Mouse (Mus musculus): ENCODE measurements around the gene M1ap. TPM values are rescaled to one million over a fixed set of nuclear protein-coding genes. Genes with fewer than 3 reads are reported as not detected.
A peak's percentile ranks its signal among the peaks of the same experiment; 100 is the strongest.

The M1ap gene
- polyA plus RNA-seq, 1 experiment from 2014 or later: 0.47 TPM

- 83% methylated on average over 28 of the region's 28 CpGs for WGBS
- Histone ChIP-seq H3K4me1 (replicated peaks; ENCODE audit: control insufficient read depth, insufficient read depth, low read length) (no peaks in the 10 kb centered on the region), H3K4me3 (ENCODE audit: low read depth, low read length) (no peak overlapping the region), H3K9ac (ENCODE audit: low read length) (no peak overlapping the region), H3K27me3 (replicated peaks; ENCODE audit: control insufficient read depth, insufficient read depth, low read length) (no peaks in the 10 kb centered on the region), H3K9me3 (ENCODE audit: control insufficient read depth, low read length) (no peaks in the 10 kb centered on the region), H3K36me3 (ENCODE audit: control insufficient read depth, insufficient read depth, low read length) (no peaks in the 10 kb centered on the region), H3K27ac (ENCODE audit: low read depth) (no peak overlapping the region), H3K4me2 (ENCODE audit: low read length) (no peak overlapping the region)
- DNase-seq (ENCODE audit: low spot score) (no peak), ATAC-seq (replicated peaks; ENCODE audit: low FRiP score, low TSS enrichment, low read depth) (no peak)
Observed at GRCm38 (mm10) chr6:82913336-82914247, 33.1 kb upstream of the M1ap start.

- Histone ChIP-seq H3K36me3 (ENCODE audit: control insufficient read depth, insufficient read depth, low read length) (no peaks in the 10 kb centered on the region), H3K27me3 (replicated peaks; ENCODE audit: control insufficient read depth, insufficient read depth, low read length) (no peaks in the 10 kb centered on the region), H3K9me3 (ENCODE audit: control insufficient read depth, low read length) (no peaks in the 10 kb centered on the region), H3K27ac (ENCODE audit: low read depth) (no peak overlapping the region), H3K4me3 (ENCODE audit: low read depth, low read length) (no peak overlapping the region), H3K9ac (ENCODE audit: low read length) (no peak overlapping the region), H3K4me1 (replicated peaks; ENCODE audit: control insufficient read depth, insufficient read depth, low read length) (no peaks in the 10 kb centered on the region), H3K4me2 (ENCODE audit: low read length) (no peak overlapping the region)
- WGBS: 28% methylated on average over 3 of the region's 3 CpGs
- ATAC-seq (replicated peaks; ENCODE audit: low FRiP score, low TSS enrichment, low read depth): no peak
- peak; percentile 74 for DNase-seq (ENCODE audit: low spot score)
Observed at GRCm38 (mm10) chr6:82915889-82916288, 30.8 kb upstream of the M1ap start.

- Histone ChIP-seq H3K9ac (ENCODE audit: low read length) (no peak overlapping the region), H3K27ac (ENCODE audit: low read depth) (no peak overlapping the region), H3K4me3 (ENCODE audit: low read depth, low read length) (no peak overlapping the region), H3K4me1 (replicated peaks; ENCODE audit: control insufficient read depth, insufficient read depth, low read length) (no peaks in the 10 kb centered on the region), H3K4me2 (ENCODE audit: low read length) (no peak overlapping the region), H3K9me3 (ENCODE audit: control insufficient read depth, low read length) (no peaks in the 10 kb centered on the region), H3K36me3 (ENCODE audit: control insufficient read depth, insufficient read depth, low read length) (no peaks in the 10 kb centered on the region), H3K27me3 (replicated peaks; ENCODE audit: control insufficient read depth, insufficient read depth, low read length) (no peaks in the 10 kb centered on the region)
- DNase-seq (ENCODE audit: low spot score) (no peak), ATAC-seq (replicated peaks; ENCODE audit: low FRiP score, low TSS enrichment, low read depth) (no peak)
- 91% methylated on average over 4 of the region's 4 CpGs for WGBS
Observed at GRCm38 (mm10) chr6:82916459-82916858, 30.2 kb upstream of the M1ap start.

GRCm38 (mm10) chr6:82917076-82917777 lies 29.5 kb upstream of the M1ap start:
- H3K4me3 ChIP-seq (ENCODE audit: low read depth, low read length): no peak overlapping the region
- no peaks in the 10 kb centered on the region for H3K36me3 ChIP-seq (ENCODE audit: control insufficient read depth, insufficient read depth, low read length)
- H3K4me2 ChIP-seq (ENCODE audit: low read length): no peak overlapping the region
- ATAC-seq (replicated peaks; ENCODE audit: low FRiP score, low TSS enrichment, low read depth) (0 out of 2 replicates have a peak, but pooled peaks have one; percentile 4), DNase-seq (ENCODE audit: low spot score) (no peak)
- 76% methylated on average over 26 of the region's 26 CpGs for WGBS
- no peaks in the 10 kb centered on the region for H3K4me1 ChIP-seq (replicated peaks; ENCODE audit: control insufficient read depth, insufficient read depth, low read length)
- H3K9ac ChIP-seq (ENCODE audit: low read length): no peak overlapping the region
- no peaks in the 10 kb centered on the region for H3K9me3 ChIP-seq (ENCODE audit: control insufficient read depth, low read length)
- H3K27me3 ChIP-seq (replicated peaks; ENCODE audit: control insufficient read depth, insufficient read depth, low read length): no peaks in the 10 kb centered on the region
- no peak overlapping the region for H3K27ac ChIP-seq (ENCODE audit: low read depth)

- Histone ChIP-seq H3K27ac (ENCODE audit: low read depth) (no peak overlapping the region), H3K9me3 (ENCODE audit: control insufficient read depth, low read length) (no peaks in the 10 kb centered on the region), H3K27me3 (replicated peaks; ENCODE audit: control insufficient read depth, insufficient read depth, low read length) (no peaks in the 10 kb centered on the region), H3K36me3 (ENCODE audit: control insufficient read depth, insufficient read depth, low read length) (no peaks in the 10 kb centered on the region), H3K4me1 (replicated peaks; ENCODE audit: control insufficient read depth, insufficient read depth, low read length) (no peaks in the 10 kb centered on the region), H3K9ac (ENCODE audit: low read length) (no peak overlapping the region), H3K4me3 (ENCODE audit: low read depth, low read length) (no peak overlapping the region), H3K4me2 (ENCODE audit: low read length) (no peak overlapping the region)
- DNase-seq (ENCODE audit: low spot score): peak; percentile 75
- 16% methylated on average over 8 of the region's 8 CpGs for WGBS
- ATAC-seq (replicated peaks; ENCODE audit: low FRiP score, low TSS enrichment, low read depth): peak; percentile 60; the same call in 1 of the 2 replicates
Observed at GRCm38 (mm10) chr6:82917778-82918129, 28.9 kb upstream of the M1ap start.

GRCm38 (mm10) chr6:82918371-82918770 lies 28.3 kb upstream of the M1ap start:
- Histone ChIP-seq H3K27ac (ENCODE audit: low read depth) (no peak overlapping the region), H3K9ac (ENCODE audit: low read length) (no peak overlapping the region), H3K27me3 (replicated peaks; ENCODE audit: control insufficient read depth, insufficient read depth, low read length) (no peaks in the 10 kb centered on the region), H3K4me2 (ENCODE audit: low read length) (no peak overlapping the region), H3K4me3 (ENCODE audit: low read depth, low read length) (no peak overlapping the region), H3K36me3 (ENCODE audit: control insufficient read depth, insufficient read depth, low read length) (no peaks in the 10 kb centered on the region), H3K9me3 (ENCODE audit: control insufficient read depth, low read length) (no peaks in the 10 kb centered on the region), H3K4me1 (replicated peaks; ENCODE audit: control insufficient read depth, insufficient read depth, low read length) (no peaks in the 10 kb centered on the region)
- ATAC-seq (replicated peaks; ENCODE audit: low FRiP score, low TSS enrichment, low read depth): no peak
- no peak for DNase-seq (ENCODE audit: low spot score)
- WGBS: 80% methylated on average over 14 of the region's 14 CpGs

GRCm38 (mm10) chr6:82919520-82919919 lies 27.2 kb upstream of the M1ap start:
- H3K4me2 ChIP-seq (ENCODE audit: low read length): no peak overlapping the region
- ATAC-seq (replicated peaks; ENCODE audit: low FRiP score, low TSS enrichment, low read depth) (no peak), DNase-seq (ENCODE audit: low spot score) (no peak)
- no peak overlapping the region for H3K4me3 ChIP-seq (ENCODE audit: low read depth, low read length)
- 65% methylated on average over 8 of the region's 8 CpGs for WGBS
- no peaks in the 10 kb centered on the region for H3K36me3 ChIP-seq (ENCODE audit: control insufficient read depth, insufficient read depth, low read length)
- H3K27ac ChIP-seq (ENCODE audit: low read depth): no peak overlapping the region
- H3K27me3 ChIP-seq (replicated peaks; ENCODE audit: control insufficient read depth, insufficient read depth, low read length): no peaks in the 10 kb centered on the region
- H3K9ac ChIP-seq (ENCODE audit: low read length): no peak overlapping the region
- H3K9me3 ChIP-seq (ENCODE audit: control insufficient read depth, low read length): no peaks in the 10 kb centered on the region
- no peaks in the 10 kb centered on the region for H3K4me1 ChIP-seq (replicated peaks; ENCODE audit: control insufficient read depth, insufficient read depth, low read length)

- Histone ChIP-seq H3K4me2 (ENCODE audit: low read length) (no peak overlapping the region), H3K4me3 (ENCODE audit: low read depth, low read length) (no peak overlapping the region), H3K9me3 (ENCODE audit: control insufficient read depth, low read length) (no peaks in the 10 kb centered on the region), H3K4me1 (replicated peaks; ENCODE audit: control insufficient read depth, insufficient read depth, low read length) (no peaks in the 10 kb centered on the region), H3K27ac (ENCODE audit: low read depth) (no peak overlapping the region), H3K9ac (ENCODE audit: low read length) (no peak overlapping the region), H3K27me3 (replicated peaks; ENCODE audit: control insufficient read depth, insufficient read depth, low read length) (no peaks in the 10 kb centered on the region), H3K36me3 (ENCODE audit: control insufficient read depth, insufficient read depth, low read length) (no peaks in the 10 kb centered on the region)
- no peak for DNase-seq (ENCODE audit: low spot score)
- 72% methylated on average over 9 of the region's 9 CpGs for WGBS
- ATAC-seq (replicated peaks; ENCODE audit: low FRiP score, low TSS enrichment, low read depth): no peak
Observed at GRCm38 (mm10) chr6:82921426-82922224, 25.1 kb upstream of the M1ap start.

Data from intestine, embryonic 14.5 days (tissue).